Mouse (Mus musculus) small intestine, adult 2 months (tissue): ENCODE data around the gene Myo1d. TPM values are rescaled to one million over a fixed set of nuclear protein-coding genes. Genes with fewer than 3 reads are reported as not detected.

ENCODE experiments used
- H3K27ac ChIP-seq: fragments of 200-500 bp; 2 replicates; pipeline ENCODE4 v1.5.1; 2012; ENCODE audit warnings: low read depth, low read length, control low read depth, inconsistent platforms; ENCODE audit not compliant: insufficient read depth
- H3K27me3 ChIP-seq: fragments of 200-500 bp; 2 replicates; pipeline ENCODE4 v1.6.1; 2012; ENCODE audit warnings: mild to moderate bottlenecking, moderate library complexity, low read length, inconsistent platforms; ENCODE audit not compliant: control insufficient read depth, insufficient read depth
- H3K36me3 ChIP-seq: fragments of 200-500 bp; 2 replicates; pipeline ENCODE4 v1.6.1; 2012; ENCODE audit warnings: mild to moderate bottlenecking, low read length, control low read depth, inconsistent platforms; ENCODE audit not compliant: control insufficient read depth, insufficient read depth
- H3K4me1 ChIP-seq: fragments of 200-500 bp; 2 replicates; pipeline ENCODE4 v1.6.1; 2012; ENCODE audit warnings: low read length, inconsistent platforms, mixed read lengths; ENCODE audit not compliant: control insufficient read depth, insufficient read depth, insufficient read length
- H3K4me3 ChIP-seq: fragments of 200-500 bp; 2 replicates; pipeline ENCODE4 v1.5.1; 2012; ENCODE audit warnings: low read depth, mild to moderate bottlenecking, control low read depth, inconsistent platforms, low read length, moderate library complexity
- CTCF ChIP-seq: fragments of 200-500 bp; IDR thresholded peaks from 2 replicates; pipeline ENCODE4 v1.5.1; 2012; ENCODE audit warnings: low read depth, mild to moderate bottlenecking, control low read depth, inconsistent platforms, low read length, moderate library complexity, mixed read lengths; ENCODE audit not compliant: insufficient replicate concordance, insufficient read length; ENCODE audit errors: extremely low read depth
- POLR2A ChIP-seq: fragments of 200-500 bp; IDR thresholded peaks from 2 replicates; pipeline ENCODE4 v1.6.1; 2012; ENCODE audit warnings: low read depth, mild to moderate bottlenecking, control low read depth, inconsistent platforms, low read length, moderate library complexity
- WGBS: fragments of 180-500 bp; shearing (Covaris S2); methylation state at CpG from one replicate; pipeline ENCODE4 v1.1.7; 2018; 5-methylcytosine and 5-hydroxymethylcytosine counted together
- polyA plus RNA-seq: library from polyadenylated mRNA; depleted of rRNA; stranded (reverse); fragments of >200 nt; gene quantifications from 2 replicates; pipeline ENCODE4 v1.2.3, GENCODE M21; 2012; rRNA removed

Gene Myo1d
- 66.0 and 139 TPM in 2 replicates for polyA plus RNA-seq

DNA sequence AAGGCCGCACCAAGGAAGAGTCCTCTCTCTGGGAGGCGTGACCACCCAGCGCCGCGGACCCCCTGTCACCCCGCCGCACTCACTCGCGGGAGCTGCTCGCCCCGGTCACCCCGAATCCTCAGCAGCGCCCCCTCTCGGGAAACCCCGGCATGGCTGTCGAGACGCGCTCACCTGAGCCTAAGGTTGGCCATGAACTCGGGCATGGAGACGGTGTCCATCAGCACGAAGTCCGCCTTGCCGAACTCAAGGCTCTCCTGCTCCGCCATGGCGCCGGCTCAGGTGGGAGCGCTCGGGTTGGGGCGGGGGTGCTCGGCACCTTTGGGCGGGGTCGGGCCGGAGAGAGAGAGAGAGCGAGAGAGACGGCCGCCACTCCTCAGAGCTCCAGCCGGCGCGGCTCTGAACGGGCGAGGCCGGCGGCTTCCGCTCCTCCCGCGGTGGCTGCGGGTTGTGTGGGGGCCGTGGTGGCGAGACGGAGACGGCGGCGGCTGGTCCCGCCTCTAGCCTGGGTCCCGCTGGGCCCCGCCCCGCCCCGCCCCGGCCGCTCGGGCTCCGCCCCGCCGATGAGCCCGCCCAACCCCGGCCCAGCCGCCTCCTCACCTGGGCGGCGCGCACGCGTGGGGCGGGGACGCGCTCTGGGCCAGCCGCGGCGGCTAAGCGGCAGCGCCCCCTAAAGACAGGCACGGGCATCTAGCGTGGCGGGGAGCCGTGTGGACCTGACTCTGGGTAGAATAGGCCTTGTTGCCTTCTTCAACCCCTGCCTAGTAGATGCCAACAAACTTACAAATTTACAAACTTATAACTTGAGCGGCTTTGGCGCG, at the start of gene Myo1d:
TSS of gene Myo1d (minus strand) at position 499 of the 818 bp plus-strand sequence.
- H3K4me3 ChIP-seq: peak within 1 kb of the TSS; percentile 79
- peak; percentile 94 for TF ChIP-seq POLR2A
- peak; percentile 78 for TF ChIP-seq CTCF
- H3K27me3 ChIP-seq: no peaks in the 10 kb centered on the region
- 1% methylated on average over 87 of the region's 87 CpGs for WGBS
- H3K36me3 ChIP-seq: no peaks in the 10 kb centered on the region
- H3K27ac ChIP-seq: peak within 1 kb of the TSS; percentile 72
- H3K4me1 ChIP-seq: peaks cover 17% of the 10 kb centered on the region; the same call in 1 of the 2 replicates

DNA sequence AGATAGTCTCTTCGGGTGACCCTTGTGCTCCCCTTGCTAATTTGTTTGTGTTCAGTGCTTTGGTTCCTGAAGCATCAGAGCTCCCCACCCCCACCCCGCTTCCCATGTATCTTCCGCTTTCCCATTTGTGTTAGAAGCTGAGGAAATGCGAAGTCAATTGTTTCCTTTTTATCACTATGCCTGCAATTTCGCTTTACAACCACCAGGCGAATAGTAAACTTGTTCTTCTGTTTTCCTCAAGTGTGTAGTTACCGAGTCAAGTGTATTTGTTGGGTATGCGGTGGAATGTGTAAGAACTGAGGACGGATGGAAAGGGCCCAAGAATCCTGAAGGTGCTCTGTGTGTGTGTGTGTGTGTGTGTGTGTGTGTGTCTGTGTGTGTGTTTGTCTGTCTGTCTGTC, 42.0 kb upstream of the Myo1d start:
- H3K27me3 ChIP-seq: no peaks in the 10 kb centered on the region
- TF ChIP-seq POLR2A (no peak), CTCF (no peak)
- H3K36me3 ChIP-seq: peaks cover 26% of the 10 kb centered on the region
- no peak overlapping the region for H3K4me3 ChIP-seq
- H3K4me1 ChIP-seq: peaks cover 24% of the 10 kb centered on the region; the same call in 1 of the 2 replicates
- H3K27ac ChIP-seq: peak overlapping the region; percentile 53; the same call in 1 of the 2 replicates
- 77% methylated on average over 9 of the region's 9 CpGs for WGBS

DNA sequence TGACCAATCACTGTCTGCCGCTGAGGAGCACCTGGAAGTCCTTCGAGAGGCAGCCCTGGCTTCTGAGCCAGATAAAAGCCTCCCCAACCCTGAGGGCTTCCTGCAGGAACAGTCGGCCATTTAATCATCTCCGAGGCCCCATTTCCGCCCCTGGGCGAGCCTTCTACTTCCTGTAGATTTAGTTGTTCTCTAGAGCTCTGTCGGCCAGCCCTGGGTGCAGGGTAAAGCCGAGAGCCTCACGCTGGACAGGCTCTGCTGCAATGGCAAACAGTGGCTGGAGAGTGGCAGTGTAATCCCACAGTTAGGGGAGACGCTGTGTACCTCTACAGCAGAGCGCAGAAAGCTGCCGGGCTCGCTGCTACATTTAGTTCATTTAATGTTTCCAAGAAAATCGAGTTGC, 41.5 kb upstream of the Myo1d start:
- TF ChIP-seq CTCF (no peak), POLR2A (no peak)
- H3K27ac ChIP-seq: peak overlapping the region; percentile 53
- H3K4me3 ChIP-seq: no peak overlapping the region
- H3K27me3 ChIP-seq: no peaks in the 10 kb centered on the region
- peaks cover 24% of the 10 kb centered on the region; the same call in 1 of the 2 replicates for H3K4me1 ChIP-seq
- H3K36me3 ChIP-seq: peaks cover 26% of the 10 kb centered on the region
- WGBS: 71% methylated on average over 14 of the region's 14 CpGs

DNA sequence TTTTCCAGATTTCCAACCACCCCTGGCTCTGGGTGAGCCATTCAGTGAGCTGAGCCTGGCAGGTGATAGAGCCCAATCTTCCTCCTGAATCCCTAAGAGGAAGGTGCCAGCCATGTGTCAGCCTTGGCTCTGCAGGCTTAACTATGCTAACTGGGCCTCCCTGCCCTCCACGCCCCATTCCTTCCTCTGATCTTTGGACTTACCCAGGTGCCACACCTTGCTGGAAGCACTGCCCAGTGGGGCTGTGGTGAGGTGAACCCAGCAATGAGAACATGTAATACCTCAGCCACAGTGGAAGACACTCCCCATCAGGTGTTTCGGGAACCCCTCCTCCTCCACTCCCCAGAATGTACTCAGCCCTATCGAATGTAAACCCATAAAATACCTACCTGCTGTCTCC, 40.3 kb upstream of the Myo1d start:
- no peak for TF ChIP-seq CTCF
- 0 out of 2 replicates have a peak, but pooled peaks have one; percentile 49 for TF ChIP-seq POLR2A

DNA sequence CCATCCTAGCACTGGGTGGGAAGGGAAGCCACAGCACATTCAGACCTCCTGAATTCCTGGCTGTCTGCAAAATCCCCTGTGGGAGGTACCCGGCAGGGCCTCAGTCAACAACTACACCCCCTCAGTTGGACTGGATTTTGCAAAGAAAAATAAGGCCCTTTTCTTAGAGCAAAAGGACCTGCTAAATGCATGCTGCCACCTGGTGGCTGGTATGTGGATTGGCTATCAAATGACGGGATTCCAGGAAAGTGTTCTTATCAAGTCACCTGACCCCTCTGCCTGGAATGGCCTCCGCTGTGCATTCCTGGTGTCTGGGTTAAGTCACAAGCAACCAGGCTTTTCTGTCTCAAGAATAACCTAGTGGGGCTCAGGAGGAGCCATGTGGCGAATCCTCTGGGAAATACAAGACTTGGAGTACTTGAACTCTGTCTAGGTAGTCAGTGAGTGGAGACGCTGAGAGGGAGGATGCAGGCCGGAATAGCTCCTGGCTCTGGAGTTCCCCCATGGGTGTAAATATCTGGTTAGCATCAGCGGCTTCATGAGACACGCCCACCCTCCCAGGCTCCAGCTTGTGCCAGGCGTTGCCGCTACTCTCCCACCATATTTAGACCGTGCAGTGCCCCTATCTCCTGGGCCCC, 38.4 kb upstream of the Myo1d start:
- TF ChIP-seq CTCF: peak; percentile 74; the same call in 1 of the 2 replicates
- no peak for TF ChIP-seq POLR2A
- Histone ChIP-seq H3K27ac (peak overlapping the region; percentile 40), H3K4me3 (no peak overlapping the region), H3K27me3 (no peaks in the 10 kb centered on the region), H3K4me1 (peaks cover 24% of the 10 kb centered on the region; the same call in 1 of the 2 replicates), H3K36me3 (peaks cover 42% of the 10 kb centered on the region)
- 42% methylated on average over 11 of the region's 11 CpGs for WGBS

More for the DNA sequence above, 40.3 kb upstream of the Myo1d start:
- Histone ChIP-seq H3K4me3 (no peak overlapping the region), H3K4me1 (peaks cover 24% of the 10 kb centered on the region; the same call in 1 of the 2 replicates), H3K27ac (peak overlapping the region; percentile 92), H3K27me3 (no peaks in the 10 kb centered on the region), H3K36me3 (peaks cover 34% of the 10 kb centered on the region)
- 43% methylated on average over 3 of the region's 3 CpGs for WGBS

DNA sequence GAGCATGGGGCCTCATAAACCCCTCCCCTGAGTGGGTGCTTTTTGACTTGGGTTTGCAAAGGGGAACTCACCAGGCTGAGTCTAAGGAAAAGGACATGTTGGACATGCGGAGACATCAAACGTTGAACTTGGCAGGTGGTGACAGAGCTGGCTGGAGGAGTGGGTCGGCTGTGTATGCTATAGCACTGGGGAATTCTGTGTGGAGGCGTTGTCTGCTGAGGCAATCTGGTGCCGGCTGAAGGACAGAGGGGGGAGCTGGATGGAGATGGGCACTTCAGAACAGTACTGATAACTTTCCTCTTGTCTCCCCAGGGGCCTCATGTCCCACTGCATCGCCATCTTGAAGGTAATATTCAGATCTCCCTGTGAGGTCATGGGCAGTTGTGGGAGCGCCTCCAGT, 35.5 kb upstream of the Myo1d start:
- 87% methylated on average over 7 of the region's 7 CpGs for WGBS
- H3K36me3 ChIP-seq: peaks cover 31% of the 10 kb centered on the region
- no peak overlapping the region for H3K27ac ChIP-seq
- H3K27me3 ChIP-seq: no peaks in the 10 kb centered on the region
- peaks cover 12% of the 10 kb centered on the region; the same call in 1 of the 2 replicates for H3K4me1 ChIP-seq
- no peak overlapping the region for H3K4me3 ChIP-seq
- TF ChIP-seq POLR2A (no peak), CTCF (no peak)

DNA sequence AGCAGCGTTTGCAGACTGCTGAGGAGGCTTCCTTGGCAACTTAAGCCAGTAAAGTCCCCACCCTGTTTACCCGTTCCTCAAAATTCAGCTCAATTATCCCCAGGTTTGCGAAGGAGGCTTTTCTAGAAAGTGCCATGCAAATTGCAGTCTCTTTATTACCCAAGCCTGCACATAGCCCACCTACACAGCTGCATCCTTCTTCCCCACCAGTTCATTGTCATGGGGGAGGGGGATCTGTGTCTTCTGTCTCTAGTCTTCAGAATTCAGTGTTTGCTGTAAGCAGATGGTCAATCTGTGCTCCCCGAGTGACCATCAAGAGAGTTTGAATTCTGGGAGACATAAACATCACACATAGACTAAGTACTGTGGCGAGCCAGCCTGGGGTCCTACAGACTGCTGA, 31.3 kb upstream of the Myo1d start:
- H3K4me3 ChIP-seq: peak overlapping the region; percentile 36; the same call in 1 of the 2 replicates
- H3K27ac ChIP-seq: no peak overlapping the region

More for the DNA sequence above, 31.3 kb upstream of the Myo1d start:
- Histone ChIP-seq H3K27me3 (no peaks in the 10 kb centered on the region), H3K4me1 (peaks cover 27% of the 10 kb centered on the region), H3K36me3 (peaks cover 25% of the 10 kb centered on the region)
- WGBS: 26% methylated on average over 5 of the region's 5 CpGs
- TF ChIP-seq POLR2A (no peak), CTCF (no peak)
